Mouse (Mus musculus) heart, adult 2 months (tissue): ENCODE results near the gene Pawr. TPM values are rescaled to one million over a fixed set of nuclear protein-coding genes. Genes with fewer than 3 reads are reported as not detected.

Experiments used
- DNase-seq, 2 experiments: peaks; one replicate each; pipeline ENCODE4 v3.0.0; 2021
- H3K27ac ChIP-seq: fragments of 200-600 bp; 2 replicates; pipeline ENCODE4 v1.8.1; 2022
- H3K27me3 ChIP-seq: fragments of 200-500 bp; 2 replicates; pipeline ENCODE4 v1.6.1; 2012; ENCODE audit warnings: mild to moderate bottlenecking, low read length, inconsistent platforms, mixed read lengths; ENCODE audit not compliant: control insufficient read depth, insufficient read depth
- H3K36me3 ChIP-seq: fragments of 200-500 bp; 2 replicates; pipeline ENCODE4 v1.6.1; 2012; ENCODE audit warnings: low read length, inconsistent platforms; ENCODE audit not compliant: control insufficient read depth, insufficient read depth
- H3K4me1 ChIP-seq: fragments of 200-500 bp; 2 replicates; pipeline ENCODE4 v1.6.1; 2011; ENCODE audit warnings: low read length; ENCODE audit not compliant: control insufficient read depth, insufficient read depth
- H3K4me3 ChIP-seq: fragments of 200-600 bp; 2 replicates; pipeline ENCODE4 v1.8.1; 2022
- H3K79me2 ChIP-seq: fragments of 200-500 bp; replicated peaks from 2 replicates; pipeline ENCODE4 v1.6.1; 2012; ENCODE audit warnings: mild to moderate bottlenecking, inconsistent platforms, low read length, moderate library complexity, mixed read lengths; ENCODE audit not compliant: control insufficient read depth, insufficient read depth
- H3K9ac ChIP-seq: fragments of 200-500 bp; 2 replicates; pipeline ENCODE4 v1.6.1; 2012; ENCODE audit warnings: low read depth, mild to moderate bottlenecking, control low read depth, inconsistent platforms, low read length, mixed read lengths
- CTCF ChIP-seq: fragments of 200-600 bp; IDR thresholded peaks from 2 replicates; pipeline ENCODE4 v1.8.1; 2022; ENCODE audit warnings: antibody characterized with exemption, mild to moderate bottlenecking, moderate library complexity
- EP300 ChIP-seq: fragments of 200-500 bp; IDR thresholded peaks from 2 replicates; pipeline ENCODE4 v1.6.1; 2011; ENCODE audit warnings: low read depth, low read length, control low read depth; ENCODE audit not compliant: insufficient read depth
- POLR2A ChIP-seq: fragments of 200-500 bp; IDR thresholded peaks from 2 replicates; pipeline ENCODE4 v1.6.1; 2011; ENCODE audit warnings: mild to moderate bottlenecking, low read depth, low read length, control low read depth; ENCODE audit not compliant: insufficient read depth
- WGBS: fragments of 180-500 bp; shearing (Covaris S2); methylation state at CpG from one replicate; pipeline ENCODE4 v1.1.7; 2018; 5-methylcytosine and 5-hydroxymethylcytosine counted together
- intact Hi-C: fragments of 180-260 bp; cut with DNase I; formaldehyde crosslinking; loops from one replicate; pipeline ENCODE4 v1.15.1; 2025
- polyA plus RNA-seq: library from polyadenylated mRNA; depleted of rRNA; stranded (reverse); fragments of >200 nt; gene quantifications from 2 replicates; pipeline ENCODE4 v1.2.3, GENCODE M21; 2012
- total RNA-seq, 2 experiments: library from RNA; stranded (reverse); gene quantifications; 2 replicates each; pipeline ENCODE4 v1.2.3; 2021

Pawr gene
- total and polyA plus RNA-seq, 3 experiments, result 2.0 to 3.5 (median 2.5) TPM

DNA sequence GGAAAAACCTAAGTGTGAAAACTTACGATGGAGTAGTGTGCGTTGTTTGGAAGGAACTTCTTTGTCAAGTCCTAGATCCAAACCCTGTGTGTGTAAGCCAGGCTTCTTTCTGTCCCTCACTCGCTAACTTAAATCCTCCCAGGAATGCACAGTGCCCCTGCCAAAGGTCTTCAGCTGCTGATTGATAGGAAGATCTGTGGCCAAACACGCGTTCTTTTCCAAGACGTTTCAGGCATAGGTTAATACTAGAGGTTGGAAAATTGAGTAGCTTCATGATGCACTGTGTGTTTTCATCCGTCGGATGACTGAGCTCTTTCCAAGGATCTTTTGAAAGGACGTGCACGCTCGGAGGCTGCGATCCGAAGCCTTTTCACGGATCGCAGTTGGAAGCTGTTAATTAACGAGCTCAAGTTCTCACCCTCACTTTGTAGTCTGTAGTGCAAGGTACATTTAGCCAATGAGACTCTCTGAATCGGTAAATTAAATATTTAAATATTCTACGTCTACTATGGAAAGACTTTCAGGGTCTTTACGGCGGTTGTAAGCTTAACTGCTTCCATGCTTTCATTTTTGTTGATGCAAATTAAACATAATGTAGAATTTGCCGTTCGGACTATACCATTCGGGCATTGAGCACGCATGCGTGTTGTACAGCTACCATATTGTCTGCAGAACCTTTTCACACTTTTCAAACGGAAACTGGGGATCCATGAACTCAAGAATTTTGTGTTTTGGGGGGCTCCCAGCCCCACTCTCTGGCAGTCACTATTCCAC, 33.2 kb downstream of the Pawr start:
- no peak for TF ChIP-seq EP300
- no peak for TF ChIP-seq POLR2A
- no peak for TF ChIP-seq CTCF
- H3K4me1 ChIP-seq, result no peaks in the 10 kb centered on the region
- H3K79me2 ChIP-seq, result no peaks in the 10 kb centered on the region
- H3K9ac ChIP-seq, result no peak overlapping the region
- WGBS, result 90% methylated on average over 26 of the region's 26 CpGs
- H3K27ac ChIP-seq, result no peak overlapping the region
- H3K4me3 ChIP-seq, result no peak overlapping the region
- H3K36me3 ChIP-seq, result no peaks in the 10 kb centered on the region
- intact Hi-C loops, result no loop called here
- H3K27me3 ChIP-seq, result no peaks in the 10 kb centered on the region
- DNase-seq, result no peak

DNA sequence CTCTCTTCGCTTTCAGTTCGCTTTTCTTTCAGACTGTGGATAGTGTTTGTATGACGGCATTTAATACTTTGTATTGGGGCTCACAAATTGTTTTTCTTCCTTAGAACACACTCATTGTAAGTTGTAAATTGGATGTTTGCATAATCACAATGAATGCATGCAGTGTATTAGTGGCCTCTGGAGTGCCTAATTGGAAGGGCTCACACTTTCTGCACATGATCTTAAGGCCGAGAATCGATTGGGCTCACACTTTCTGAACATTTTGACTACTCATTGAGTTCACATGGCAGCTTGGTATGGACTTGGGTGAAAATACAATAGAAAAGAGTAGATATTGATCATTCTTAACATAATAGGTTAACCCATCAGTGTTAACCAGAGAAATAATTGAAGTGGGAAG, 34.3 kb downstream of the Pawr start:
- no peaks in the 10 kb centered on the region for H3K27me3 ChIP-seq
- no peaks in the 10 kb centered on the region for H3K36me3 ChIP-seq
- no peak for DNase-seq
- H3K4me1 ChIP-seq, result no peaks in the 10 kb centered on the region
- no peaks in the 10 kb centered on the region for H3K79me2 ChIP-seq
- no peak overlapping the region for H3K4me3 ChIP-seq
- intact Hi-C loops, result no loop called here
- 97% methylated on average over 5 of the region's 5 CpGs for WGBS
- TF ChIP-seq EP300 (no peak), CTCF (no peak), POLR2A (no peak)
- H3K27ac ChIP-seq, result no peak overlapping the region
- no peak overlapping the region for H3K9ac ChIP-seq

DNA sequence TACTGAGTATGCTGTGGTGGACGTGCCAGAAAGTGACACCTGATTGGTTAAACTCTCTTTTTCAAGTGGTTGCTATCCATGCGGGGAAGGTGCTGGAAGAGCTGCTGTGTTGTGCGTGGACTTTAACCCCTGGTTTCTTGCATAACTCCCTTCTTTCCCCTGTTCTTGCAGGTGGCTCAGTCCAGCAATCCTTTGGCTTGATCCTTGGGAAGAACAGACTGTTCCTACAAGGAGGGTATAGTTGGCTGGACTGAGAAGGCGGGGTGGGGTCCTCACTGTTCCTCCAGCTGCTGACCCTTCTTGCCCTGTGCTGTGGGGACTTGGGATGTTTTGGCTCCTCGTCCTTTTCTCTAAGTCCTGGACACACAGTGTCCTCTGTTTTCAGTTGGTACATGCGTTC, 36.4 kb downstream of the Pawr start:
- Histone ChIP-seq H3K36me3 (no peaks in the 10 kb centered on the region), H3K27me3 (no peaks in the 10 kb centered on the region), H3K79me2 (no peaks in the 10 kb centered on the region), H3K27ac (no peak overlapping the region), H3K4me1 (no peaks in the 10 kb centered on the region), H3K4me3 (no peak overlapping the region), H3K9ac (no peak overlapping the region)
- 79% methylated on average over 6 of the region's 6 CpGs for WGBS
- TF ChIP-seq EP300, result no peak
- TF ChIP-seq CTCF, result no peak
- no peak for TF ChIP-seq POLR2A
- intact Hi-C loops, result no loop called here
- no peak for DNase-seq

DNA sequence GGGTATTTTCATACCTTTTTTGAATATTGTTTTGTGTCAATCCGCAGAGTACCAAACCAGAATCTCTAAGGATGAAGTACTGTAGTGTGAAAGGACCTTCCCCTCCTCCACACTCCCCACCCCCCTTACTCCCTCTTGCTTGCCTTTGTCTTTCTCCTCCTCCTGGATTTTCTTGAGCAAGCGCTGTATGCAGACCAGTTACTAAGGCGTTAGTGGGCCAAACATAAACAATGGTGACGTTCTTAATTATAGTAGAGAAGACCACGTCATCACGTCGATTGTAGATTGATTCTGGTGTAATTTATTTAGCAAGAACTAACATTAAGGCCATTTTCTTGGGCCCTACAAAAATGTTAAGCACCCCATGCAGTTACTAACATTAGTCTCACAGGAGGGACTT, 40.3 kb downstream of the Pawr start:
- no peaks in the 10 kb centered on the region for H3K4me1 ChIP-seq
- intact Hi-C loops, result no loop called here
- 71% methylated on average over 7 of the region's 7 CpGs for WGBS
- TF ChIP-seq POLR2A (no peak), CTCF (no peak), EP300 (no peak)
- H3K79me2 ChIP-seq, result no peaks in the 10 kb centered on the region
- H3K9ac ChIP-seq, result no peak overlapping the region
- no peak for DNase-seq
- H3K27ac ChIP-seq, result no peak overlapping the region
- H3K4me3 ChIP-seq, result no peak overlapping the region
- no peaks in the 10 kb centered on the region for H3K36me3 ChIP-seq
- H3K27me3 ChIP-seq, result no peaks in the 10 kb centered on the region

DNA sequence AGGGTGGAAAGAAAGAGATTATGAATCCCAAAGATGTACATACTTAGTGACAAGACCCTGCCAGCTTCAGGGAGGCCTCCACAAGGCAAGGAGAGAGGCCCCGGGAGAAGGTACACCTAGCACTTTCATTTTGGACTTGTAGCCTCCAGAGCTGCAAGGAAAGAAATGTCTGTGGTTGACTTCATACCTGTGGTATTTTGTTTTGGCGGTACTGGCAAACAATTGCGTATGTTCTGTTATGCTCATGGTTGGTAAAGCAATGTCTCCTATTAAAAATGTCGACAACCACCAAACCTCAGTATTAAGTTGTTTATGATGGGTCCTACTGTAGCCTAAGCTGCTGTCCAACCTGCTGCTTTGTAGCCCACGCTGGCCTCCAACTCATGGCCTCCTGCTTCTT, 40.9 kb downstream of the Pawr start:
- no peaks in the 10 kb centered on the region for H3K36me3 ChIP-seq
- 89% methylated on average over 5 of the region's 5 CpGs for WGBS
- DNase-seq, result no peak
- H3K79me2 ChIP-seq, result no peaks in the 10 kb centered on the region
- intact Hi-C loops, result no loop called here
- H3K9ac ChIP-seq, result no peak overlapping the region
- H3K27me3 ChIP-seq, result no peaks in the 10 kb centered on the region
- H3K27ac ChIP-seq, result no peak overlapping the region
- no peak overlapping the region for H3K4me3 ChIP-seq
- TF ChIP-seq EP300 (no peak), POLR2A (no peak), CTCF (no peak)
- no peaks in the 10 kb centered on the region for H3K4me1 ChIP-seq

DNA sequence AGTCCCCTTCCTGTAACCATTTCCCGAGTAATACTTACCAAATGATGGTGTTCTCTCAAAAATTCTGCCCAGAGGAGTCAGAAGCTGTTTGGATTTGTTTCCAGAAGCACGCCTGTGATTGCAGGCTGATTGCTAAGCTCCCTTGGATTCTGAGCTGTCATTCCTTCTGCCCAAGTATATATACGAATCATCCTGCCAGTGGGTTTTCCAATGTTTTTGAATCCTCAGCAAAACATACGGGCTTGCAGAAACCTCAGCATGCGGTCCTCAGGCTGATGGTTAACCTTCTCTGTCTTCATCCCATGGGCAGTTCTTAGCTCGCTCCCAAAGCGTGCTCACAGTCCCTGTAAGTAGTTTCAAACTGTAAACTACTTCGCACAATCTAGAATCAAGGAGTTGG, 43.9 kb downstream of the Pawr start:
- H3K9ac ChIP-seq, result no peak overlapping the region
- intact Hi-C loops, result no loop called here
- no peaks in the 10 kb centered on the region for H3K4me1 ChIP-seq
- no peaks in the 10 kb centered on the region for H3K27me3 ChIP-seq
- no peak overlapping the region for H3K27ac ChIP-seq
- DNase-seq, result no peak
- no peak for TF ChIP-seq CTCF
- TF ChIP-seq EP300, result no peak
- no peak for TF ChIP-seq POLR2A
- no peaks in the 10 kb centered on the region for H3K36me3 ChIP-seq
- no peak overlapping the region for H3K4me3 ChIP-seq
- H3K79me2 ChIP-seq, result no peaks in the 10 kb centered on the region
- 96% methylated on average over 8 of the region's 8 CpGs for WGBS
